15 mouse cellular contexts compared by ENCODE assay signal in the genomic region with DNA sequence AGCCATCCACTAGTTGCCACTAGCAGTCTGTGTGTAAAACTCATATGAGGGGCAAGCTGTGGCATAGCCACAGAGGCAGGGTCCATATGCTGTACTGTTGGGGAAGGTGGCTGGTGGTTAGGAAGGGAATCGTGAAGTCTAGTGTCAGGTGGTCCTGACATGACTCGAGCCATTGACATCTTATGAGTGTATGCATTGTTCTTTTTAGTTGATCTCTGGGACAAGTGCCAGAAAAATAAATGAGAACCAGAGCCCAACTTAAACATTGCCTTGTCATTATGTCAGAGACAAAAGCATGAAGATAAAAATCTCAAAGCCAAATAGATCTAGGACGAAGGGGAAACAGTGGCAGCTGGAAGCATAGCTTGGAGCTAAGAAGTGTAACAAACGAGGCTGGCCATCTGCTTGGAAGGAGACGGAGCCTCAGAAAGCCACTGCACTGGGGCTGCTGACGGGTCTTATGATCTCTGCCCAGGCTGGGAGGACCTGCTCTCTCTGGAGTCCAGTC.
A peak's percentile ranks its signal among the peaks of the same experiment; 100 is the strongest.
DNase-seq lines count a peak whose midpoint lies in the region; ATAC-seq and TF ChIP-seq lines count a peak whose summit lies in the region.
"Had no signal": no experiment of that assay in that cellular context is flagged by ENCODE, and none has a peak within 500 bp of the region (broad histone marks: within the 10 kb centered on the region; RNA-seq: fewer than 3 reads in every experiment).

No protein-coding gene starts in this region.

- H3K27ac ChIP-seq in intestine, embryonic 15.5 days = no peak overlapping the region
- H3K27ac ChIP-seq in intestine, postnatal 0 days (ENCODE audit: low read depth, low read length) = no peak overlapping the region
- no peak overlapping the region for H3K27ac ChIP-seq in midbrain, postnatal 0 days (ENCODE audit: low read depth, low read length)
- no peak overlapping the region for H3K27ac ChIP-seq in midbrain, embryonic 16.5 days (ENCODE audit: low read length)
- no peak overlapping the region for H3K27ac ChIP-seq in stomach, embryonic 15.5 days
- H3K27ac ChIP-seq: midbrain, embryonic 12.5 days; neural tube, embryonic 13.5 days had no signal

- ATAC-seq in intestine, embryonic 15.5 days = peak; percentile 51
- no peak for ATAC-seq in intestine, postnatal 0 days
- ATAC-seq in midbrain, postnatal 0 days (ENCODE audit: low FRiP score) = no peak
- ATAC-seq in midbrain, embryonic 16.5 days = no peak
- ATAC-seq in stomach, embryonic 15.5 days (ENCODE audit: insufficient read depth, low FRiP score, low read depth) = peak; percentile 31; the same call in 1 of the 2 replicates
- ATAC-seq: liver, postnatal 0 days had no signal

- WGBS in intestine, embryonic 15.5 days = 41% methylated on average over 6 of the region's 6 CpGs
- 29% methylated on average over 6 of the region's 6 CpGs for WGBS in intestine, postnatal 0 days
- WGBS in midbrain, postnatal 0 days = 39% methylated on average over 6 of the region's 6 CpGs
- 28% methylated on average over 6 of the region's 6 CpGs for WGBS in midbrain, embryonic 16.5 days
- 21% methylated on average over 6 of the region's 6 CpGs for WGBS in stomach, embryonic 15.5 days

- no peak overlapping the region for H3K4me3 ChIP-seq in intestine, embryonic 15.5 days (replicated peaks)
- H3K4me3 ChIP-seq in intestine, postnatal 0 days (ENCODE audit: low read depth, low read length) = no peak overlapping the region
- H3K4me3 ChIP-seq in midbrain, postnatal 0 days (ENCODE audit: low read depth, low read length) = no peak overlapping the region
- H3K4me3 ChIP-seq in midbrain, embryonic 16.5 days (ENCODE audit: low read depth, low read length) = no peak overlapping the region
- no peak overlapping the region for H3K4me3 ChIP-seq in stomach, embryonic 15.5 days (replicated peaks)
- H3K4me3 ChIP-seq: erythroblast, embryonic 14.5 days; midbrain, embryonic 12.5 days; neural tube, embryonic 13.5 days had no signal

- H3K9me3 ChIP-seq in intestine, embryonic 15.5 days = no peaks in the 10 kb centered on the region
- no peaks in the 10 kb centered on the region for H3K9me3 ChIP-seq in intestine, postnatal 0 days (ENCODE audit: control insufficient read depth)
- no peaks in the 10 kb centered on the region for H3K9me3 ChIP-seq in midbrain, postnatal 0 days (ENCODE audit: low read length)
- peaks cover 2% of the 10 kb centered on the region; the same call in 1 of the 2 replicates for H3K9me3 ChIP-seq in midbrain, embryonic 16.5 days (replicated peaks; ENCODE audit: control insufficient read depth, low read length, poor library complexity, severe bottlenecking)
- H3K9me3 ChIP-seq in stomach, embryonic 15.5 days = no peaks in the 10 kb centered on the region

- H3K27me3 ChIP-seq in intestine, embryonic 15.5 days (replicated peaks) = no peaks in the 10 kb centered on the region
- no peaks in the 10 kb centered on the region for H3K27me3 ChIP-seq in intestine, postnatal 0 days (replicated peaks; ENCODE audit: control insufficient read depth, insufficient read depth, low read length)
- H3K27me3 ChIP-seq in midbrain, postnatal 0 days (ENCODE audit: insufficient read depth, low read length) = no peaks in the 10 kb centered on the region
- no peaks in the 10 kb centered on the region for H3K27me3 ChIP-seq in midbrain, embryonic 16.5 days (ENCODE audit: control insufficient read depth, insufficient read depth, low read depth, low read length)
- no peaks in the 10 kb centered on the region for H3K27me3 ChIP-seq in stomach, embryonic 15.5 days (replicated peaks)
- H3K27me3 ChIP-seq: midbrain, embryonic 12.5 days; neural tube, embryonic 13.5 days had no signal

- peak; percentile 41 to 46 for DNase-seq in cerebellum, postnatal 10 days
- no peak for DNase-seq in cerebellum, postnatal 36 days
- peak; percentile 41 for DNase-seq in midbrain, postnatal 0 days (ENCODE audit: low spot score)
- DNase-seq in heart, postnatal 4 days = no peak
- DNase-seq: adrenal gland, postnatal 10 days; kidney, postnatal 14 days; liver, postnatal 0 days; thymus, adult 18-20 months had no signal

- no peak overlapping the region for H3K9ac ChIP-seq in intestine, embryonic 15.5 days
- H3K9ac ChIP-seq in intestine, postnatal 0 days (ENCODE audit: low read depth, low read length) = no peak overlapping the region
- H3K9ac ChIP-seq in midbrain, postnatal 0 days (replicated peaks; ENCODE audit: low read length, poor library complexity, severe bottlenecking) = no peak overlapping the region
- no peak overlapping the region for H3K9ac ChIP-seq in midbrain, embryonic 16.5 days (ENCODE audit: low read depth, low read length)
- H3K9ac ChIP-seq in stomach, embryonic 15.5 days = no peak overlapping the region
- H3K9ac ChIP-seq: liver, postnatal 0 days; midbrain, embryonic 12.5 days; neural tube, embryonic 13.5 days had no signal

- H3K36me3 ChIP-seq in intestine, embryonic 15.5 days = no peaks in the 10 kb centered on the region
- H3K36me3 ChIP-seq in intestine, postnatal 0 days (ENCODE audit: control insufficient read depth, insufficient read depth) = no peaks in the 10 kb centered on the region
- no peaks in the 10 kb centered on the region for H3K36me3 ChIP-seq in midbrain, postnatal 0 days (ENCODE audit: insufficient read depth, low read length)
- no peaks in the 10 kb centered on the region for H3K36me3 ChIP-seq in midbrain, embryonic 16.5 days (ENCODE audit: control insufficient read depth, insufficient read depth, low read length)
- H3K36me3 ChIP-seq in stomach, embryonic 15.5 days = no peaks in the 10 kb centered on the region
- H3K36me3 ChIP-seq: midbrain, embryonic 12.5 days; neural tube, embryonic 13.5 days had no signal

- no peak for TF ChIP-seq CTCF in intestine, postnatal 0 days (IDR thresholded peaks at IDR 0.05; ENCODE audit: low read depth)
- TF ChIP-seq CTCF in midbrain, postnatal 0 days (IDR thresholded peaks at IDR 0.05) = no peak

- no peaks in the 10 kb centered on the region for H3K4me1 ChIP-seq in intestine, embryonic 15.5 days (replicated peaks)
- no peaks in the 10 kb centered on the region for H3K4me1 ChIP-seq in intestine, postnatal 0 days (replicated peaks; ENCODE audit: control insufficient read depth, insufficient read depth, low read length)
- H3K4me1 ChIP-seq in midbrain, postnatal 0 days (ENCODE audit: insufficient read depth, low read length) = no peaks in the 10 kb centered on the region
- no peaks in the 10 kb centered on the region for H3K4me1 ChIP-seq in midbrain, embryonic 16.5 days (ENCODE audit: control insufficient read depth, insufficient read depth, low read length)
- no peaks in the 10 kb centered on the region for H3K4me1 ChIP-seq in stomach, embryonic 15.5 days
- H3K4me1 ChIP-seq: midbrain, embryonic 12.5 days had no signal

- no peak overlapping the region for H3K4me2 ChIP-seq in intestine, embryonic 15.5 days (replicated peaks)
- H3K4me2 ChIP-seq in intestine, postnatal 0 days (replicated peaks; ENCODE audit: low read depth) = no peak overlapping the region
- no peak overlapping the region for H3K4me2 ChIP-seq in midbrain, postnatal 0 days (ENCODE audit: low read depth, low read length, poor library complexity, severe bottlenecking)
- H3K4me2 ChIP-seq in midbrain, embryonic 16.5 days (ENCODE audit: low read length) = no peak overlapping the region
- no peak overlapping the region for H3K4me2 ChIP-seq in stomach, embryonic 15.5 days
- H3K4me2 ChIP-seq: midbrain, embryonic 12.5 days; neural tube, embryonic 13.5 days had no signal

Comparison
In these comparisons a context has a peak if more than half of its experiments do, and no peak if none do; other contexts are left out.
1. DNase-seq: peak in cerebellum, postnatal 10 days (2 of 2) and midbrain, postnatal 0 days (single experiment); none in cerebellum, postnatal 36 days (0 of 2) and heart, postnatal 4 days (single experiment).
2. ATAC-seq: peak in intestine, embryonic 15.5 days (single experiment) and stomach, embryonic 15.5 days (single experiment); none in intestine, postnatal 0 days (single experiment), midbrain, postnatal 0 days (single experiment) and midbrain, embryonic 16.5 days (single experiment).